Mouse (Mus musculus): ENCODE results near the gene Tssk4. TPM values are rescaled to one million over a fixed set of nuclear protein-coding genes. Genes with fewer than 3 reads are reported as not detected.

Gene Tssk4
- polyA plus RNA-seq, 1 experiment from 2014 or later: not detected

GRCm38 (mm10) chr14:55629312-55629711 lies 20.7 kb upstream of the Tssk4 start:
- peaks cover 67% of the 10 kb centered on the region; the same call in 1 of the 2 replicates for H3K36me3 ChIP-seq (ENCODE audit: inconsistent target)
- H3K4me3 ChIP-seq (ENCODE audit: inconsistent target): no peak overlapping the region
- no peak overlapping the region for H3K27ac ChIP-seq
- H3K79me2 ChIP-seq (ENCODE audit: inconsistent target): no peaks in the 10 kb centered on the region
- WGBS (ENCODE audit: missing documents): 62% methylated on average over 4 of the region's 5 CpGs

- WGBS (ENCODE audit: missing documents): 11% methylated on average over 22 of the region's 23 CpGs
- peaks cover 60% of the 10 kb centered on the region for H3K36me3 ChIP-seq (ENCODE audit: inconsistent target)
- peak overlapping the region; percentile 17; the same call in 1 of the 2 replicates for H3K27ac ChIP-seq
These were observed 15.0 kb upstream of the Tssk4 start for GRCm38 (mm10) chr14:55634874-55635522.

GRCm38 (mm10) chr14:55635523-55636007 lies 14.4 kb upstream of the Tssk4 start, which contains the start of gene Ipo4:
Ipo4 (minus strand) TSS chr14:55635957.
- peaks cover 60% of the 10 kb centered on the region for H3K36me3 ChIP-seq (ENCODE audit: inconsistent target)
- H3K27ac ChIP-seq: peak within 1 kb of the TSS; percentile 17
- 3% methylated on average over 26 of the region's 33 CpGs for WGBS (ENCODE audit: missing documents)
- peak within 1 kb of the TSS; percentile 65 for H3K4me3 ChIP-seq (ENCODE audit: inconsistent target)
- H3K79me2 ChIP-seq (ENCODE audit: inconsistent target): peaks cover 9% of the 10 kb centered on the region; the same call in 1 of the 2 replicates

More at GRCm38 (mm10) chr14:55634874-55635522, 15.0 kb upstream of the Tssk4 start:
- peak overlapping the region; percentile 65 for H3K4me3 ChIP-seq (ENCODE audit: inconsistent target)
- H3K79me2 ChIP-seq (ENCODE audit: inconsistent target): peaks cover 3% of the 10 kb centered on the region; the same call in 1 of the 2 replicates

GRCm38 (mm10) chr14:55637795-55638194 lies 12.2 kb upstream of the Tssk4 start, which contains the start of gene Gm49378:
Gm49378 (minus strand) TSS chr14:55637895.
- H3K36me3 ChIP-seq (ENCODE audit: inconsistent target): peaks cover 47% of the 10 kb centered on the region
- WGBS (ENCODE audit: missing documents): 97% methylated on average over 9 of the region's 9 CpGs
- H3K79me2 ChIP-seq (ENCODE audit: inconsistent target): peaks cover 31% of the 10 kb centered on the region
- H3K27ac ChIP-seq: no peak within 1 kb of the TSS
- H3K4me3 ChIP-seq (ENCODE audit: inconsistent target): no peak within 1 kb of the TSS

- Histone ChIP-seq H3K4me3 (ENCODE audit: inconsistent target) (no peak overlapping the region), H3K36me3 (ENCODE audit: inconsistent target) (peaks cover 37% of the 10 kb centered on the region), H3K27ac (no peak overlapping the region), H3K79me2 (ENCODE audit: inconsistent target) (peaks cover 54% of the 10 kb centered on the region)
- WGBS (ENCODE audit: missing documents): 95% methylated on average over 14 of the region's 14 CpGs
These were observed 9.2 kb upstream of the Tssk4 start for GRCm38 (mm10) chr14:55640816-55641215.

GRCm38 (mm10) chr14:55641291-55641690 lies 8.7 kb upstream of the Tssk4 start:
- Histone ChIP-seq H3K36me3 (ENCODE audit: inconsistent target) (peaks cover 37% of the 10 kb centered on the region), H3K4me3 (ENCODE audit: inconsistent target) (no peak overlapping the region), H3K79me2 (ENCODE audit: inconsistent target) (peaks cover 59% of the 10 kb centered on the region), H3K27ac (no peak overlapping the region)
- 70% methylated on average over 13 of the region's 13 CpGs for WGBS (ENCODE audit: missing documents)

- peaks cover 35% of the 10 kb centered on the region for H3K36me3 ChIP-seq (ENCODE audit: inconsistent target)
- 27% methylated on average over 8 of the region's 8 CpGs for WGBS (ENCODE audit: missing documents)
These were observed 7.3 kb upstream of the Tssk4 start for GRCm38 (mm10) chr14:55642679-55643059.

GRCm38 (mm10) chr14:55643060-55643907 lies 6.7 kb upstream of the Tssk4 start, which contains the start of gene Tm9sf1:
Tm9sf1 (minus strand) TSS chr14:55643806.
- Histone ChIP-seq H3K4me3 (ENCODE audit: inconsistent target) (peak within 1 kb of the TSS; percentile 89), H3K79me2 (ENCODE audit: inconsistent target) (peaks cover 63% of the 10 kb centered on the region), H3K27ac (peak within 1 kb of the TSS; percentile 75), H3K36me3 (ENCODE audit: inconsistent target) (peaks cover 28% of the 10 kb centered on the region)
- WGBS (ENCODE audit: missing documents): 0% methylated on average over 85 of the region's 89 CpGs

More at GRCm38 (mm10) chr14:55642679-55643059, 7.3 kb upstream of the Tssk4 start:
- peak overlapping the region; percentile 89 for H3K4me3 ChIP-seq (ENCODE audit: inconsistent target)
- peak overlapping the region; percentile 69 for H3K27ac ChIP-seq
- H3K79me2 ChIP-seq (ENCODE audit: inconsistent target): peaks cover 63% of the 10 kb centered on the region

GRCm38 (mm10) chr14:55644261-55644888 lies 5.6 kb upstream of the Tssk4 start:
- WGBS (ENCODE audit: missing documents): 10% methylated on average over 17 of the region's 17 CpGs
- Histone ChIP-seq H3K27ac (peak overlapping the region; percentile 75), H3K79me2 (ENCODE audit: inconsistent target) (peaks cover 63% of the 10 kb centered on the region), H3K36me3 (ENCODE audit: inconsistent target) (peaks cover 22% of the 10 kb centered on the region), H3K4me3 (ENCODE audit: inconsistent target) (peak overlapping the region; percentile 89)

GRCm38 (mm10) chr14:55651528-55651927 lies 1.5 kb downstream of the Tssk4 start:
- 92% methylated on average over 7 of the region's 7 CpGs for WGBS (ENCODE audit: missing documents)
- Histone ChIP-seq H3K36me3 (ENCODE audit: inconsistent target) (no peaks in the 10 kb centered on the region), H3K27ac (no peak overlapping the region)

GRCm38 (mm10) chr14:55656935-55657334 lies 7.0 kb downstream of the Tssk4 start:
- no peak overlapping the region for H3K27ac ChIP-seq
- 0 out of 2 replicates have a peak, but pooled peaks cover 12% of the 10 kb centered on the region for H3K36me3 ChIP-seq (ENCODE audit: inconsistent target)
- H3K4me3 ChIP-seq (ENCODE audit: inconsistent target): no peak overlapping the region
- 85% methylated on average over 3 of the region's 3 CpGs for WGBS (ENCODE audit: missing documents)
- no peaks in the 10 kb centered on the region for H3K79me2 ChIP-seq (ENCODE audit: inconsistent target)

More at GRCm38 (mm10) chr14:55651528-55651927, 1.5 kb downstream of the Tssk4 start:
- H3K4me3 ChIP-seq (ENCODE audit: inconsistent target): no peak overlapping the region
- peaks cover 1% of the 10 kb centered on the region; the same call in 1 of the 2 replicates for H3K79me2 ChIP-seq (ENCODE audit: inconsistent target)

- Histone ChIP-seq H3K79me2 (ENCODE audit: inconsistent target) (no peaks in the 10 kb centered on the region), H3K36me3 (ENCODE audit: inconsistent target) (peaks cover 20% of the 10 kb centered on the region), H3K4me3 (ENCODE audit: inconsistent target) (no peak overlapping the region), H3K27ac (no peak overlapping the region)
- WGBS (ENCODE audit: missing documents): 96% methylated on average over 5 of the region's 5 CpGs
These were observed 8.0 kb downstream of the Tssk4 start for GRCm38 (mm10) chr14:55658011-55658410.

- WGBS (ENCODE audit: missing documents): 1% methylated on average over 39 of the region's 39 CpGs
- Histone ChIP-seq H3K36me3 (ENCODE audit: inconsistent target) (peaks cover 29% of the 10 kb centered on the region), H3K27ac (peak within 1 kb of the TSS; percentile 54)
These were observed 10.1 kb downstream of the Tssk4 start, which contains the start of gene Mdp1 for GRCm38 (mm10) chr14:55659960-55660573. Mdp1 (minus strand) TSS chr14:55660508.

More at GRCm38 (mm10) chr14:55659960-55660573, 10.1 kb downstream of the Tssk4 start, which contains the start of gene Mdp1:
- Histone ChIP-seq H3K79me2 (ENCODE audit: inconsistent target) (peaks cover 7% of the 10 kb centered on the region; the same call in 1 of the 2 replicates), H3K4me3 (ENCODE audit: inconsistent target) (peak within 1 kb of the TSS; percentile 69)
